Mouse (Mus musculus) cortical plate, adult 2 months (tissue): Measurements from ENCODE around the gene Tpmt. TPM values are rescaled to one million over a fixed set of nuclear protein-coding genes. Genes with fewer than 3 reads are reported as not detected.

ENCODE experiments used
- H3K27ac ChIP-seq: fragments of 200-500 bp; 2 replicates; pipeline ENCODE4 v1.5.1; 2012; ENCODE audit warnings: low read length, control low read depth, inconsistent platforms; ENCODE audit not compliant: insufficient read depth
- H3K4me1 ChIP-seq: fragments of 200-500 bp; 2 replicates; pipeline ENCODE4 v1.6.1; 2011; ENCODE audit warnings: low read length; ENCODE audit not compliant: control insufficient read depth, insufficient read depth
- H3K4me3 ChIP-seq: fragments of 200-500 bp; 2 replicates; pipeline ENCODE4 v1.5.1; 2011; ENCODE audit warnings: mild to moderate bottlenecking, low read length, control low read depth; ENCODE audit not compliant: insufficient read depth
- CTCF ChIP-seq: fragments of 200-500 bp; IDR thresholded peaks from 2 replicates; pipeline ENCODE4 v1.5.1; 2011; ENCODE audit warnings: mild to moderate bottlenecking, control low read depth, low read length; ENCODE audit not compliant: insufficient read depth; ENCODE audit errors: extremely low read depth
- POLR2A ChIP-seq: fragments of 200-500 bp; IDR thresholded peaks from 2 replicates; pipeline ENCODE4 v1.6.1; 2011; ENCODE audit warnings: mild to moderate bottlenecking, low read length, control low read depth; ENCODE audit not compliant: insufficient read depth; ENCODE audit errors: extremely low read depth
- polyA plus RNA-seq: library from polyadenylated mRNA; depleted of rRNA; stranded (reverse); fragments of >200 nt; gene quantifications from 2 replicates; pipeline ENCODE4 v1.2.3, GENCODE M21; 2012; rRNA removed

The Tpmt gene
- 12.3 and 13.9 TPM in 2 replicates for polyA plus RNA-seq

GRCm38 (mm10) chr13:47044617-47044947 is at the start of gene Tpmt:
TSS of gene Tpmt (minus strand) at chr13:47044737.
- TF ChIP-seq CTCF: no peak
- no peak for TF ChIP-seq POLR2A
- H3K27ac ChIP-seq: no peak within 1 kb of the TSS
- no peaks in the 10 kb centered on the region for H3K4me1 ChIP-seq
- H3K4me3 ChIP-seq: peak within 1 kb of the TSS; percentile 38

DNA sequence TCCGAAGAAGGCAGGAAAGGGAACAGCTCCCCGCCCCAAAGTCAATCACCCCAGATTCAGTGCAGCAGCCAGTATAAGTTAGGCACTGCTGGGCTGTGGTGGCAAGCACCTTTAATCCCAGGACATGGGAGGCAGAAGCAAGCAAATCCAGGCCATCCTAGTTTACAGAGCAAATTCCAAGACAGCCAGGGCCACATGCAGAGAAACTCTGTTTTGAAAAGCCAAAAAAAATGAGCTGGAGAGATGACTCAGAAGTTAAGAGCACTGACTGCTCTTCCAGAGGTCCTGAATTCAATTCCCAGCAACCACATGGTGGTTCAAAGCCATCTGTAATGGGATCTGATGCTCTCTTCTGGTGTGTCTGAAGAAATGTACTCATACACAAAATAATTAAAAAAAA is 49.3 kb upstream of the Tpmt start:
- no peak for TF ChIP-seq POLR2A
- TF ChIP-seq CTCF: no peak
- H3K27ac ChIP-seq: no peak overlapping the region
- no peak overlapping the region for H3K4me3 ChIP-seq
- H3K4me1 ChIP-seq: no peaks in the 10 kb centered on the region

- TF ChIP-seq CTCF (no peak), POLR2A (no peak)
- H3K27ac ChIP-seq: no peak overlapping the region
- H3K4me1 ChIP-seq: no peaks in the 10 kb centered on the region; the same call in 1 of the 2 replicates
- H3K4me3 ChIP-seq: no peak overlapping the region
Measured at GRCm38 (mm10) chr13:47089271-47089670, 44.7 kb upstream of the Tpmt start.

DNA sequence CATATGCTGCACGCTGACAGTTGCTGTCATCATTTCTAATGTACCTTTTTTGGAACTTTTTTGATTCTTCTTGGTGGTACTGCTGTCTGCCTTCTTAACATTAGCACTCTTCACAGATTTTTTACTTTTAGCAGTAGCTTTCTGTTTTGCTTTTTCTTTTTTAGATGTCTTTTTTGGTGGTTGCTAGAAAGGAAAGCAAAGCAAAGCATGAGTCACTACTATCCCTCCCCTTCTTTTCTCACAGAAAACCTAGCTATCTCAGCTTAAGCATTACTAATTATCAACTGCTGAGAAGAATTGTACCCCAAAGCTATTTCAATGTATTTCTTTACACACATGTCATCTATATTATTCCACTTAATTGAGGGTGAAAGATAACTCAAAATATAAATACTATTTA is 43.9 kb upstream of the Tpmt start:
- H3K4me3 ChIP-seq: no peak overlapping the region
- no peaks in the 10 kb centered on the region; the same call in 1 of the 2 replicates for H3K4me1 ChIP-seq
- no peak overlapping the region for H3K27ac ChIP-seq
- TF ChIP-seq CTCF (no peak), POLR2A (no peak)

DNA sequence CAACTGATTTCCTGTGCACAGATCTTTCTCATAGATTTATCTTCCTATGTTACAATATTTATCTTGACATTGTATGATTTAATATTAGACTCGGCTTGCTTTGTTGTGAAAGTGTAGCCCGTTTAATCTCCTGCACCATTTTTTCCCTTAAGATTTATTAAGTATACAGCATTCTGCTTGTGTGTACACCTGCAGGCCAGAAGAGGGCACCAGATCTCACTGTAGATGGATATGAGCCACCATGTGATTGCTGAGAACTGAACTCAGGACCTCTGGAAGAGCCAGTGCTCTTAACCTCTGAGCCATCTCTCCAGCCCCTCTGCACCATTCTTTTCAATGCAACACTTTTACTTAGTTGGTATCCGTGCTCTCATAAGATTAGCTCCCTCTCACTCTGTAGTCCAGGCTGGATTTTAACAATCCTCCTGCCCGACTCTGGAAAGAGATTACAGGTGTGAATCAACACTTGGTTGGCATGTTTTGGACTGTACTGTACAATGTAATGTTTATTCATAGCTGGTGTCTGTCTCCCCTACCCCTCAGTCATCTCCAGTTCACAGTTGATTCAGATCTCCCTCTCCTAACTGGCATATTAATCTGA is 36.5 kb upstream of the Tpmt start:
- no peak overlapping the region for H3K27ac ChIP-seq
- no peaks in the 10 kb centered on the region for H3K4me1 ChIP-seq
- H3K4me3 ChIP-seq: no peak overlapping the region
- no peak for TF ChIP-seq CTCF
- no peak for TF ChIP-seq POLR2A

DNA sequence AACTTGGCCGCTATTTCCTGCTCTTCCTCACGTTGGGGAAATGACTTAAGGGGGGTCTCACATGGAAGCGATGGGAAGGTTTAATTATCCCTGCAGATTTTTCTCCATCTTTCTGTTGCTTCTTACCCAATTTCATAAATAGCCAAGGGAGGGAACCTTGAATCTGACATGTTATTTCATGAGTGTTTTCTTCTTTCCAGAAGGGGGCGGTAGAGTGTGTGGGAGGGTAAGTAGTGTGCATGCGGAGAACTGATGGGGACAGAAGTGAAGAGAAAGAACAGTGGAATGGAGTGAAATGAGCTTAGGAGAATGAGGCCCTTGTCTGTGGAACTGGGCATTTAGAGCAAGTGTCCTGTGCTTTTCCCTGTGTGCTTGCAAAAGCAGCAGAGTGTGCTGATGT is 34.3 kb upstream of the Tpmt start:
- no peak for TF ChIP-seq POLR2A
- peak; percentile 26; the same call in 1 of the 2 replicates for TF ChIP-seq CTCF
- Histone ChIP-seq H3K27ac (no peak overlapping the region), H3K4me1 (no peaks in the 10 kb centered on the region), H3K4me3 (no peak overlapping the region)

- H3K4me3 ChIP-seq: no peak overlapping the region
- no peaks in the 10 kb centered on the region for H3K4me1 ChIP-seq
- H3K27ac ChIP-seq: no peak overlapping the region
- TF ChIP-seq POLR2A (no peak), CTCF (no peak)
Measured at GRCm38 (mm10) chr13:47077367-47077766, 32.8 kb upstream of the Tpmt start.

DNA sequence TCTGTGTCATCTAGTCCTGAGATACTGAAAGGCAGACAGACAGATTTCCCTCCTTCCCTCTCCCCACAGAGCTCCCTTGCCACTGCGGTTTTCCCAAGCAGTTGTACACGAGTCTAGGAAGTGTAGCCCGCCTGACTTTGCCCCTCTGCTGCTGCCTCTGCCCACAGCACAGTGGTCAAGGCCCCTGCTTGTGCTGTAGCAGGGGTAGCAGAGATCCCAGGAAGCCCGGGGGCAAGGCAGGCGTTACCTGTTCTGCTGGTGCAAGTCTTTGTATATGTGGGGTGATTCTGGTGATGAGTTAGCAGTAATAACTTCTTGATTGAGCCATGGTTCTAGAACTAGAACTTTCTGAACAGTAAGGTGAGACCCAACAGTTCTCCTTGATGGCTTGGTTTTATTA is 31.6 kb upstream of the Tpmt start:
- Histone ChIP-seq H3K4me3 (no peak overlapping the region), H3K4me1 (no peaks in the 10 kb centered on the region), H3K27ac (no peak overlapping the region)
- TF ChIP-seq POLR2A (no peak), CTCF (no peak)

DNA sequence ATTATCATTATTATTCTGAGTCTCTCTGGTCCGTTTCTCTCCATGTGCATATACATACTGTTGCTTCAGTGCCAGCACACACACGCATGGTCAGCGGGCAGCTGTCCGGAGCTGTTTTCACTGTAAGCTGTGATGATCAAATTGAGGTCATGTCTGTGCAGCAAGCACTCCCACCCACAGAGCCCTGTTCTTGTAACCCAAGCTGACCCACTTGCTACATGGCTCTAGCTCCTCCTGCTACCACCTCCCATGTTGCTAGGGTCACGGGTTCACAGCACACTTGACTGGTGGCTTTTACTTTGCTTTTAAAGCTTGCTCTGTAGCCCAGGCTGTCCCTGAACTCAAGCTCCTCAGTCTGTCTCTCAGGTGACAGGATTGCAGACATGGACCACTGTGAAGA is 27.9 kb upstream of the Tpmt start:
- TF ChIP-seq CTCF (no peak), POLR2A (no peak)

DNA sequence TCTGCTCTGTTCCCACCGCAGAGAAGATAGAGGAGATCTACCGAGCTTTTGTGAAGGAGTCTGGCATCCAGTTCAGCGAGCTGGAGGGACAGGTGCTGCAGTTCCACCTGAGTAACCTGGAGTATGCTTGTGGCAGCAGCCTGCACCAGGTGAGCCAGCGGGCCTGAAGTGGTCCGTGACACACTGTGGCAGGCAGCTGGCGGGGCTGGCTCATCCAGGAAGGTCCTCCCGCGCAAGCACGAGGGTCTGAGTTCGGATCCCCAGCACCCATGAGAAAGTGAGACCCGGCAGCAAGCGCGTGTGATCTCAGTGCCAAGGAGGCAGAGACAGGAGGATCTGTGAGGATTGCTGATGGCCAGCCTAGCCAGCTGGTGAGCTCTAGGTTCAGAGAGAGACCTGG is 27.3 kb upstream of the Tpmt start:
- TF ChIP-seq CTCF: no peak
- TF ChIP-seq POLR2A: no peak
- H3K4me3 ChIP-seq: no peak overlapping the region
- no peak overlapping the region for H3K27ac ChIP-seq
- no peaks in the 10 kb centered on the region for H3K4me1 ChIP-seq

More for the DNA sequence above, 27.9 kb upstream of the Tpmt start:
- no peak overlapping the region for H3K27ac ChIP-seq
- no peak overlapping the region for H3K4me3 ChIP-seq
- H3K4me1 ChIP-seq: no peaks in the 10 kb centered on the region
